Mouse (Mus musculus) heart, embryonic 12.5 days (tissue): Measurements from ENCODE around the gene Gramd1b. TPM values are rescaled to one million over a fixed set of nuclear protein-coding genes. Genes with fewer than 3 reads are reported as not detected.
A peak's percentile ranks its signal among the peaks of the same experiment; 100 is the strongest.

Experiments used
- ATAC-seq: fragments of 200-750 bp; cut with Nextera tagmentation; 2 replicates; pipeline ENCODE4 v1.8.0; 2017; ENCODE audit warnings: moderate TSS enrichment, moderate library complexity; ENCODE audit not compliant: insufficient number of reproducible peaks, low FRiP score
- H3K27ac ChIP-seq: fragments of 300-500 bp; sonication (generic); 2 replicates; pipeline ENCODE4 v1.5.1; 2016; ENCODE audit warnings: mild to moderate bottlenecking, moderate library complexity; ENCODE audit not compliant: poor library complexity, severe bottlenecking
- H3K27me3 ChIP-seq: fragments of 300-500 bp; sonication (generic); replicated peaks from 2 replicates; pipeline ENCODE4 v1.6.1; 2016; ENCODE audit warnings: mild to moderate bottlenecking, moderate library complexity
- H3K36me3 ChIP-seq: fragments of 300-500 bp; sonication (generic); 2 replicates; pipeline ENCODE4 v1.6.1; 2016; ENCODE audit warnings: mild to moderate bottlenecking, moderate library complexity
- H3K4me1 ChIP-seq: fragments of 300-500 bp; sonication (generic); replicated peaks from 2 replicates; pipeline ENCODE4 v1.6.1; 2016; ENCODE audit warnings: mild to moderate bottlenecking
- H3K4me2 ChIP-seq: fragments of 300-500 bp; sonication (generic); 2 replicates; pipeline ENCODE4 v1.6.1; 2016; ENCODE audit warnings: mild to moderate bottlenecking, moderate library complexity
- H3K4me3 ChIP-seq: fragments of 300-500 bp; sonication (generic); 2 replicates; pipeline ENCODE4 v1.5.1; 2016; ENCODE audit warnings: mild to moderate bottlenecking
- H3K9ac ChIP-seq: fragments of 300-500 bp; sonication (generic); 2 replicates; pipeline ENCODE4 v1.6.1; 2016; ENCODE audit warnings: mild to moderate bottlenecking, moderate library complexity
- H3K9me3 ChIP-seq: fragments of 300-500 bp; sonication (generic); replicated peaks from 2 replicates; pipeline ENCODE4 v1.6.1; 2016; ENCODE audit warnings: mild to moderate bottlenecking, moderate library complexity
- WGBS: fragments of 180-500 bp; shearing (Covaris S2); methylation state at CpG from one replicate; pipeline ENCODE4 v1.1.7; 2016; 5-methylcytosine and 5-hydroxymethylcytosine counted together
- polyA plus RNA-seq: library from polyadenylated mRNA; unstranded; fragments of >200 nt; fragmentation: Nextera tagmentation; extraction: Ambion mirVana; gene quantifications from 2 replicates; pipeline ENCODE4 v1.2.1, GENCODE M21; 2016

Gramd1b gene
- polyA plus RNA-seq, 1 experiment from 2014 or later, result 7.9 TPM

- Histone ChIP-seq H3K27me3 (peaks cover 32% of the 10 kb centered on the region), H3K4me2 (no peak overlapping the region), H3K4me1 (peaks cover 12% of the 10 kb centered on the region), H3K9ac (no peak overlapping the region), H3K27ac (no peak overlapping the region), H3K36me3 (no peaks in the 10 kb centered on the region), H3K9me3 (no peaks in the 10 kb centered on the region), H3K4me3 (no peak overlapping the region)
- ATAC-seq, result no peak
- 66% methylated on average over 3 of the region's 3 CpGs for WGBS
Observed at GRCm38 (mm10) chr9:40271075-40271474, 260.1 kb downstream of the Gramd1b start.

DNA sequence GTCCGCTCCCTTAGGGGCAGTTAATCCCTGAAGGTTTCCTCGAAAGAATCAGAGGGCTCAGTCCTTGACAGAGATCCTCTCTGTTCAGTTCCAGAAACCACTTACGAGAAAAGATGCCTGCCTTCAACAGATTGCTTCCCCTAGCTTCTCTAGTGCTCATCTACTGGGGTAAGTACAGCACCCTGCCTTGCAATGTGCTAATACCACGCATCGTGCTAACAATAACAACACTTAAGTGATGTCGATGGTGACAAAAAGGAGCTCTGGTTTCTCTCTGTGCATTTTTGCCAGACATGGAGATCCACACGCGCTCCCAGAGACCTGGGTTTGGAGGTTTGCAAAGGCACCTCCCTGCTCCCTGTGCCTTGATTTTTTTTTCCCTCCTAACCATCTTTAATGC, 261.3 kb downstream of the Gramd1b start:
- ATAC-seq, result no peak
- whole genome bisulfite sequencing, result 24% methylated on average over 8 of the region's 8 CpGs
- peaks cover 32% of the 10 kb centered on the region for H3K27me3 ChIP-seq
- no peaks in the 10 kb centered on the region for H3K36me3 ChIP-seq
- H3K4me3 ChIP-seq, result no peak overlapping the region
- peaks cover 12% of the 10 kb centered on the region for H3K4me1 ChIP-seq
- H3K9ac ChIP-seq, result no peak overlapping the region
- H3K27ac ChIP-seq, result no peak overlapping the region
- H3K9me3 ChIP-seq, result no peaks in the 10 kb centered on the region
- peak overlapping the region; percentile 75; the same call in 1 of the 2 replicates for H3K4me2 ChIP-seq

- WGBS, result 1% methylated on average over 42 of the region's 42 CpGs
- Histone ChIP-seq H3K4me2 (peak within 1 kb of the TSS; percentile 75), H3K9me3 (no peaks in the 10 kb centered on the region), H3K9ac (no peak within 1 kb of the TSS), H3K27ac (no peak within 1 kb of the TSS), H3K27me3 (peaks cover 32% of the 10 kb centered on the region), H3K4me1 (peaks cover 12% of the 10 kb centered on the region), H3K36me3 (no peaks in the 10 kb centered on the region), H3K4me3 (peak within 1 kb of the TSS; percentile 41)
- peak; percentile 44 for ATAC-seq
Observed at GRCm38 (mm10) chr9:40269103-40269861, 261.9 kb downstream of the Gramd1b start, which contains the start of gene Scn3b. TSS of gene Scn3b (plus strand) at chr9:40269217.

GRCm38 (mm10) chr9:40268748-40269102, 262.5 kb downstream of the Gramd1b start:
- Histone ChIP-seq H3K27ac (no peak overlapping the region), H3K36me3 (no peaks in the 10 kb centered on the region), H3K9me3 (no peaks in the 10 kb centered on the region), H3K9ac (no peak overlapping the region), H3K4me3 (peak overlapping the region; percentile 41), H3K4me2 (peak overlapping the region; percentile 75), H3K27me3 (peaks cover 32% of the 10 kb centered on the region), H3K4me1 (peaks cover 12% of the 10 kb centered on the region)
- peak; percentile 43 for ATAC-seq
- WGBS, result 1% methylated on average over 4 of the region's 4 CpGs

DNA sequence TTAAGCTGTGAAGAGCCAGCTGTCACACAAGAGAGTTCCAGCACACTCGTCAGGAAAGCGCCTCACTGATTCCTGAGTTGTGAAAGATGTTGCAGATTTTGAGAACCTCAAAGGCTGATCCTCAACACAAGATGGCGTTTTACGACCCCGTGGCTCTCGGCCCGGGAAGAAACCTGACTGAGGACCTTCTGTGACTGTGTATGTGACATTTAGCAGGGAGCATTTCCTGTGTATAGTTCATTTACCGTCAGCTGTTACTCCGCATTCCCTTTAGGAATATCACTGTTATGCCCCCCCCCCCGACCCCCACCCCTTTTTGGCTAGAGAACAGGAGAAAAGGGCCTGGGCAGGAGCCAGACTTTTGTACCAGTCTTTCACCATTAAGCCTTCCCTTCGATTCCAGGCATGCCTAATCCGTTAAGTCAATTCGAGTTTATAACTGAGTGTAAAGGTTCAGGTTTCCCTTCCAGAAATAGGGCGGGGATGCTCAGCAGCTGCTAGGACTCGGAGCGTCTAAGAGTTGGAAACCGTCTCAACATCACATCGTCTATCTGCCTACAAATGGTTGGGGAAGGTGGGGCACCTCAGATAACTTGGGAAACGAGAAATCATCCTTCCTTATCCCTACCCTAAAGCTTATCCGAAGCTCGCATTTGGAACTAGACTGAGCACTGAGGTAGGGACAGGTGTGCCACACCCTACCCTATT, 263.0 kb downstream of the Gramd1b start:
- Histone ChIP-seq H3K4me3 (no peak overlapping the region), H3K27ac (no peak overlapping the region), H3K4me2 (peak overlapping the region; percentile 75), H3K27me3 (peaks cover 32% of the 10 kb centered on the region), H3K4me1 (peaks cover 12% of the 10 kb centered on the region), H3K9ac (no peak overlapping the region), H3K36me3 (no peaks in the 10 kb centered on the region), H3K9me3 (no peaks in the 10 kb centered on the region)
- WGBS, result 22% methylated on average over 21 of the region's 21 CpGs
- no peak for ATAC-seq

DNA sequence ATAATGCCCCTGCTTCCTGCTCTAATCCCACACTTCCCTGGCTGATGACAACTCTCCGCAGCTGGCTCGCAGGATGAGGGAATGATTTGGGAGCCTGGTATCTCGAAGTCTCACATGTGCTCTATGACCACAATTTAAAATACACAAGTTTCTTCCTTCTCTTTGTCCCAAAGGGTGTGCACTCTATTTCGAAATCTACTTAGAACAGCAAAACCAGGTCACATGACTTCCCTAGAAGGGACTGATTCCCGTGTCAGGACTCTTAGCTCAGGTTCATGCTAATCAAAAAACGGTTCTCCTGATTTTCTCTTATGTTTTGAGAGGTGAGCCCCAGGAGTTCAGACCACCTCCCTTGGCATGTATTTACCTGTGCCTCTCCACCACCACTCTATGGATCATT, 267.3 kb downstream of the Gramd1b start:
- no peaks in the 10 kb centered on the region for H3K9me3 ChIP-seq
- H3K27ac ChIP-seq, result no peak overlapping the region
- no peak overlapping the region for H3K9ac ChIP-seq
- WGBS, result 42% methylated on average over 6 of the region's 6 CpGs
- peaks cover 2% of the 10 kb centered on the region for H3K4me1 ChIP-seq
- no peaks in the 10 kb centered on the region for H3K36me3 ChIP-seq
- H3K4me3 ChIP-seq, result no peak overlapping the region
- ATAC-seq, result no peak
- H3K4me2 ChIP-seq, result no peak overlapping the region
- H3K27me3 ChIP-seq, result peaks cover 15% of the 10 kb centered on the region

DNA sequence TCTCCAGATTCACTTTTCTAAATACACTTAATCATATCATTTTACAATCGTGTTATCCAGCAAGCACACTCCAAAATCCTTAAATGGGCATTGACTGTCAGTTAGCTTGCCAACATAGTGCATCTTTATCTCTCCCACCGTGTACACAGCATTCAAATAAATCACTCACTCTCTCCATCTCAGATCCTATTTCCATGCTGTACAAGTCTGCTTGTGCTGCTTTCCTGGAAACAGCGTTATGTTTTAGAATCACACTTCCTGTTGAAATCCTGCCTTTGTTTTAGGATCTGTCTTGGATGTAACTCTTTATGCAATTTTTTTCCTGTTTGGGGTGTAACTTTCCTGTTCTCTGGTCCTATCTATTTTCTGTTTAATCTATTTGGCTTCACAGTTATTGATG, 278.7 kb downstream of the Gramd1b start:
- no peaks in the 10 kb centered on the region for H3K27me3 ChIP-seq
- H3K27ac ChIP-seq, result no peak overlapping the region
- no peak for ATAC-seq
- H3K4me3 ChIP-seq, result no peak overlapping the region
- WGBS, result 45% methylated on average over 3 of the region's 3 CpGs
- 0 out of 2 replicates have a peak, but pooled peaks cover 5% of the 10 kb centered on the region for H3K4me1 ChIP-seq
- H3K36me3 ChIP-seq, result no peaks in the 10 kb centered on the region
- no peak overlapping the region for H3K4me2 ChIP-seq
- H3K9ac ChIP-seq, result no peak overlapping the region
- peaks cover 3% of the 10 kb centered on the region; the same call in 1 of the 2 replicates for H3K9me3 ChIP-seq

DNA sequence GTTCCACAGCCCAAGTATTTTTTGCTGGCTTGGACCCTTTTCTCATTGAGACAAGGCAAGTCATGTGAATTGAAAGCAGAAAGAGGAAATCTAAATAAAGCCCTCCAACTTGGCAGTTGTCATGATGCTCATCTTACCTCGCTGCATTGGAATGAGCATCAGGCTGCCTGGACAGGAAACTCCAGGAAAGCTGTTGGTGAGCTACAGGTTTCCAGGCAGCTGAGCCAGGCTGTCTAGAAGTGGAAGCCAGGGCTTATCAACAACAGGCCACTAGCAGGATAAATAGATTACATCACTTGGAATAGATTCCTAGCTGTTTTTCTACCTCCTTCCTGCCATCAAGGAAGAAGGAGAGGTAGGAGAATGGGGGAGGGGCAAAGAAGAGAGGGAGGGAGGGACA, 282.1 kb downstream of the Gramd1b start:
- Histone ChIP-seq H3K4me2 (no peak overlapping the region), H3K9ac (no peak overlapping the region), H3K4me1 (peaks cover 19% of the 10 kb centered on the region), H3K4me3 (no peak overlapping the region), H3K36me3 (no peaks in the 10 kb centered on the region), H3K27ac (no peak overlapping the region), H3K27me3 (no peaks in the 10 kb centered on the region), H3K9me3 (peaks cover 3% of the 10 kb centered on the region; the same call in 1 of the 2 replicates)
- no peak for ATAC-seq
- WGBS, result 38% methylated on average over 1 of the region's 1 CpGs

GRCm38 (mm10) chr9:40246702-40247101, 284.5 kb downstream of the Gramd1b start:
- peaks cover 25% of the 10 kb centered on the region for H3K4me1 ChIP-seq
- H3K27ac ChIP-seq, result no peak overlapping the region
- no peak overlapping the region for H3K4me2 ChIP-seq
- no peak for ATAC-seq
- H3K4me3 ChIP-seq, result no peak overlapping the region
- no peaks in the 10 kb centered on the region for H3K27me3 ChIP-seq
- H3K9me3 ChIP-seq, result 0 out of 2 replicates have a peak, but pooled peaks cover 3% of the 10 kb centered on the region
- no peak overlapping the region for H3K9ac ChIP-seq
- no peaks in the 10 kb centered on the region for H3K36me3 ChIP-seq
- 53% methylated on average over 6 of the region's 6 CpGs for WGBS

- 81% methylated on average over 7 of the region's 7 CpGs for WGBS
- Histone ChIP-seq H3K4me3 (no peak overlapping the region), H3K36me3 (no peaks in the 10 kb centered on the region), H3K4me2 (peak overlapping the region; percentile 48; the same call in 1 of the 2 replicates), H3K4me1 (peaks cover 28% of the 10 kb centered on the region), H3K27me3 (no peaks in the 10 kb centered on the region), H3K9ac (no peak overlapping the region), H3K27ac (peak overlapping the region; percentile 84), H3K9me3 (0 out of 2 replicates have a peak, but pooled peaks cover 3% of the 10 kb centered on the region)
- no peak for ATAC-seq
Observed at GRCm38 (mm10) chr9:40245974-40246665, 285.1 kb downstream of the Gramd1b start.

DNA sequence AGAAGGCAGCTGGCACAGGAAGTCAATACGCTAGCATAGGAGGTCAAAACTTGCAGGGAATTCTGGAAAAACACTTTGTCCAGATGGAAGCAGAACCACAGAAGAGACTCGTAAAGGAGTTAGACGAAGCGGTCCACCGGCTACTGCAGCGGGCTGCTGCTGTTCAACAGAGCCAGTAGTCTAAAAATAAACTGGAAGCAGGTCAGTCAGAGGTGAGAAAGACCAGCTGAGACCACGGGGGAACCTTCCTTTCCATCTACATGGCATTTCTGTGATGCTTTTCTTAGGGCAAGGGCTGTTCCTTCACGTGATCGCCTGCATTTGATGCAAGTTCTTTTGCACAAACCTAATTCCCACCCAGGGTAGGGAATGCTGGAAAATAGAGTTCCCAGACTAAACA, 285.7 kb downstream of the Gramd1b start:
- peak overlapping the region; percentile 48 for H3K4me2 ChIP-seq
- peaks cover 6% of the 10 kb centered on the region; the same call in 1 of the 2 replicates for H3K27me3 ChIP-seq
- 30% methylated on average over 9 of the region's 9 CpGs for whole genome bisulfite sequencing
- H3K27ac ChIP-seq, result peak overlapping the region; percentile 84
- no peak; the same call in 1 of the 2 replicates for ATAC-seq
- no peak overlapping the region for H3K9ac ChIP-seq
- H3K9me3 ChIP-seq, result 0 out of 2 replicates have a peak, but pooled peaks cover 3% of the 10 kb centered on the region
- no peak overlapping the region for H3K4me3 ChIP-seq
- H3K4me1 ChIP-seq, result peaks cover 34% of the 10 kb centered on the region
- H3K36me3 ChIP-seq, result no peaks in the 10 kb centered on the region
